Mouse (Mus musculus) small intestine, adult 2 months (tissue): ENCODE results near the gene Adap1.

Source experiments
- CTCF ChIP-seq: fragments of 200-500 bp; IDR thresholded peaks from 2 replicates; pipeline ENCODE4 v1.5.1; 2012; ENCODE audit warnings: low read depth, mild to moderate bottlenecking, control low read depth, inconsistent platforms, low read length, moderate library complexity, mixed read lengths; ENCODE audit not compliant: insufficient replicate concordance, insufficient read length; ENCODE audit errors: extremely low read depth
- POLR2A ChIP-seq: fragments of 200-500 bp; IDR thresholded peaks from 2 replicates; pipeline ENCODE4 v1.6.1; 2012; ENCODE audit warnings: low read depth, mild to moderate bottlenecking, control low read depth, inconsistent platforms, low read length, moderate library complexity

DNA sequence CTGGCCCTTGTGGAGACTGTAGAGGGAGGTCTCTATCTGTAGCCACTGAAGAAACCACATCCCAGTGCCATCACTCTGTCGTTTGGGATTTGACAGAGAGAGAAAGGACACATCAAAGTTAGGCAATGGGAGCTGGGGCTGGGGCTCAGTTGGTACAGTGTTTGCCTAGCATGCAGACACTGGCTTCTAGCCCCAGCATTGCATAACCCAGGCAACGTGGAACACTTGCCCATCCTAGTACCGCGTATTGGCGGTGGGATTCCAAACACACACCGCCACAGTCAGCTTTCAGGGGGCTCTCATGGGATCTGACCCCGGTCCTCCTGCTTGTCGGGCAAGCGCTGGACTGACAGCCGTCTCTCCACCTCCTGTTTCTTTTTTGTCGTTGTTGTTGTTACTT is 41.1 kb upstream of the Adap1 start:
- TF ChIP-seq POLR2A (no peak), CTCF (no peak)
